Mouse (Mus musculus): ENCODE results near the gene H1fx. TPM values are rescaled to one million over a fixed set of nuclear protein-coding genes. Genes with fewer than 3 reads are reported as not detected.
A peak's percentile ranks its signal among the peaks of the same experiment; 100 is the strongest.
"Not testable (repeated sequence)": the region's sequence is repeated elsewhere in the genome, so short reads cannot be mapped to it uniquely, and the experiment has no call there.

H1fx gene
- polyA plus RNA-seq (2015; fragmentation: Nextera tagmentation; extraction: Ambion mirVana) = 41.6 and 45.5 TPM in 2 replicates

- H3K4me2 ChIP-seq (replicated peaks) = peak within 1 kb of the TSS; percentile 76
- no peaks in the 10 kb centered on the region for H3K9me3 ChIP-seq (replicated peaks)
- no peaks in the 10 kb centered on the region for H3K27me3 ChIP-seq
- H3K9ac ChIP-seq = peak within 1 kb of the TSS; percentile 76
- peaks cover 21% of the 10 kb centered on the region for H3K4me1 ChIP-seq
- peak within 1 kb of the TSS; percentile 90 for H3K27ac ChIP-seq (replicated peaks)
- peak within 1 kb of the TSS; percentile 88 for H3K4me3 ChIP-seq (replicated peaks)
- peak; percentile 87 for ATAC-seq (ENCODE audit: insufficient number of reproducible peaks, low FRiP score, low TSS enrichment, low read depth)
- 0% methylated on average over 54 of the region's 55 CpGs for WGBS
- H3K36me3 ChIP-seq = peaks cover 20% of the 10 kb centered on the region
Measured at GRCm38 (mm10) chr6:87981547-87982256, at the start of gene H1fx. H1fx (minus strand) TSS chr6:87981637.

GRCm38 (mm10) chr6:88030432-88030831 lies 49.0 kb upstream of the H1fx start:
- WGBS = 96% methylated on average over 2 of the region's 2 CpGs

GRCm38 (mm10) chr6:88027390-88027789 lies 46.0 kb upstream of the H1fx start:
- H3K27ac ChIP-seq (replicated peaks) = no peak overlapping the region
- H3K27me3 ChIP-seq = no peaks in the 10 kb centered on the region
- no peak overlapping the region for H3K4me3 ChIP-seq (replicated peaks)
- ATAC-seq (ENCODE audit: insufficient number of reproducible peaks, low FRiP score, low TSS enrichment, low read depth) = no peak
- no peak overlapping the region for H3K4me2 ChIP-seq (replicated peaks)
- H3K4me1 ChIP-seq = no peaks in the 10 kb centered on the region
- H3K36me3 ChIP-seq = peaks cover 18% of the 10 kb centered on the region; the same call in 1 of the 2 replicates
- WGBS = 74% methylated on average over 5 of the region's 5 CpGs
- no peak overlapping the region for H3K9ac ChIP-seq
- H3K9me3 ChIP-seq (replicated peaks) = no peaks in the 10 kb centered on the region

More at GRCm38 (mm10) chr6:88030432-88030831, 49.0 kb upstream of the H1fx start:
- Histone ChIP-seq H3K27ac (replicated peaks) (no peak overlapping the region), H3K27me3 (no peaks in the 10 kb centered on the region), H3K4me3 (replicated peaks) (no peak overlapping the region), H3K4me1 (no peaks in the 10 kb centered on the region), H3K4me2 (replicated peaks) (no peak overlapping the region), H3K9me3 (replicated peaks) (no peaks in the 10 kb centered on the region), H3K9ac (no peak overlapping the region), H3K36me3 (peaks cover 18% of the 10 kb centered on the region; the same call in 1 of the 2 replicates)
- no peak for ATAC-seq (ENCODE audit: insufficient number of reproducible peaks, low FRiP score, low TSS enrichment, low read depth)

GRCm38 (mm10) chr6:88023316-88023890 lies 42.0 kb upstream of the H1fx start:
- Histone ChIP-seq H3K4me2 (replicated peaks) (no peak overlapping the region), H3K36me3 (0 out of 2 replicates have a peak, but pooled peaks cover 8% of the 10 kb centered on the region), H3K9ac (no peak overlapping the region), H3K4me3 (replicated peaks) (no peak overlapping the region), H3K27me3 (no peaks in the 10 kb centered on the region), H3K4me1 (peaks cover 13% of the 10 kb centered on the region), H3K27ac (replicated peaks) (no peak overlapping the region), H3K9me3 (replicated peaks) (no peaks in the 10 kb centered on the region)
- WGBS = 95% methylated on average over 10 of the region's 10 CpGs
- no peak for ATAC-seq (ENCODE audit: insufficient number of reproducible peaks, low FRiP score, low TSS enrichment, low read depth)

- WGBS = 32% methylated on average over 2 of the region's 2 CpGs
- Histone ChIP-seq H3K9ac (no peak overlapping the region), H3K27me3 (no peaks in the 10 kb centered on the region), H3K4me1 (peaks cover 24% of the 10 kb centered on the region), H3K36me3 (0 out of 2 replicates have a peak, but pooled peaks cover 3% of the 10 kb centered on the region), H3K9me3 (replicated peaks) (no peaks in the 10 kb centered on the region), H3K4me3 (replicated peaks) (no peak overlapping the region), H3K27ac (replicated peaks) (no peak overlapping the region), H3K4me2 (replicated peaks) (no peak overlapping the region)
- no peak for ATAC-seq (ENCODE audit: insufficient number of reproducible peaks, low FRiP score, low TSS enrichment, low read depth)
Measured at GRCm38 (mm10) chr6:88019154-88019553, 37.7 kb upstream of the H1fx start.

GRCm38 (mm10) chr6:88017821-88018220 lies 36.4 kb upstream of the H1fx start:
- H3K4me2 ChIP-seq (replicated peaks) = no peak overlapping the region
- no peak for ATAC-seq (ENCODE audit: insufficient number of reproducible peaks, low FRiP score, low TSS enrichment, low read depth)
- 40% methylated on average over 4 of the region's 4 CpGs for WGBS
- 0 out of 2 replicates have a peak, but pooled peaks cover 8% of the 10 kb centered on the region for H3K36me3 ChIP-seq
- H3K27me3 ChIP-seq = no peaks in the 10 kb centered on the region
- no peaks in the 10 kb centered on the region for H3K9me3 ChIP-seq (replicated peaks)
- H3K9ac ChIP-seq = no peak overlapping the region
- no peak overlapping the region; the same call in 1 of the 2 replicates for H3K27ac ChIP-seq (replicated peaks)
- peaks cover 24% of the 10 kb centered on the region for H3K4me1 ChIP-seq
- H3K4me3 ChIP-seq (replicated peaks) = no peak overlapping the region

GRCm38 (mm10) chr6:88015797-88016196 lies 34.4 kb upstream of the H1fx start:
- Histone ChIP-seq H3K9ac (no peak overlapping the region), H3K27me3 (no peaks in the 10 kb centered on the region), H3K4me2 (replicated peaks) (no peak overlapping the region), H3K4me3 (replicated peaks) (no peak overlapping the region), H3K9me3 (replicated peaks) (no peaks in the 10 kb centered on the region), H3K27ac (replicated peaks) (no peak overlapping the region), H3K36me3 (peaks cover 20% of the 10 kb centered on the region), H3K4me1 (peaks cover 24% of the 10 kb centered on the region)
- 70% methylated on average over 2 of the region's 2 CpGs for WGBS
- no peak for ATAC-seq (ENCODE audit: insufficient number of reproducible peaks, low FRiP score, low TSS enrichment, low read depth)

- no peak for ATAC-seq (ENCODE audit: insufficient number of reproducible peaks, low FRiP score, low TSS enrichment, low read depth)
- H3K36me3 ChIP-seq = peaks cover 37% of the 10 kb centered on the region
- no peaks in the 10 kb centered on the region for H3K27me3 ChIP-seq
- H3K4me1 ChIP-seq = peaks cover 11% of the 10 kb centered on the region
- no peak overlapping the region for H3K9ac ChIP-seq
- no peaks in the 10 kb centered on the region for H3K9me3 ChIP-seq (replicated peaks)
- H3K4me2 ChIP-seq (replicated peaks) = no peak overlapping the region
- WGBS = 71% methylated on average over 4 of the region's 4 CpGs
- H3K4me3 ChIP-seq (replicated peaks) = no peak overlapping the region
- H3K27ac ChIP-seq (replicated peaks) = no peak overlapping the region
Measured at GRCm38 (mm10) chr6:88013456-88013855, 32.0 kb upstream of the H1fx start.

- peaks cover 44% of the 10 kb centered on the region for H3K36me3 ChIP-seq
- no peak for ATAC-seq (ENCODE audit: insufficient number of reproducible peaks, low FRiP score, low TSS enrichment, low read depth)
- no peak overlapping the region for H3K4me3 ChIP-seq (replicated peaks)
- 0 out of 2 replicates have a peak, but pooled peaks cover 4% of the 10 kb centered on the region for H3K4me1 ChIP-seq
- H3K4me2 ChIP-seq (replicated peaks) = no peak overlapping the region
- no peak overlapping the region for H3K9ac ChIP-seq
- H3K9me3 ChIP-seq (replicated peaks) = no peaks in the 10 kb centered on the region
- no peaks in the 10 kb centered on the region for H3K27me3 ChIP-seq
- WGBS = 69% methylated on average over 2 of the region's 2 CpGs
- H3K27ac ChIP-seq (replicated peaks) = no peak overlapping the region
Measured at GRCm38 (mm10) chr6:88012601-88013000, 31.2 kb upstream of the H1fx start.

- H3K36me3 ChIP-seq = peaks cover 59% of the 10 kb centered on the region
- 77% methylated on average over 1 of the region's 1 CpGs for WGBS
- H3K4me3 ChIP-seq (replicated peaks); H3K27me3 ChIP-seq; H3K27ac ChIP-seq (replicated peaks); H3K4me1 ChIP-seq; H3K4me2 ChIP-seq (replicated peaks); H3K9ac ChIP-seq; H3K9me3 ChIP-seq (replicated peaks); ATAC-seq (ENCODE audit: insufficient number of reproducible peaks, low FRiP score, low TSS enrichment, low read depth): not testable (repeated sequence)
Measured at GRCm38 (mm10) chr6:88011106-88011505, 29.7 kb upstream of the H1fx start.

- Histone ChIP-seq H3K4me1 (no peaks in the 10 kb centered on the region), H3K9me3 (replicated peaks) (no peaks in the 10 kb centered on the region), H3K4me3 (replicated peaks) (no peak overlapping the region), H3K36me3 (peaks cover 65% of the 10 kb centered on the region), H3K9ac (no peak overlapping the region), H3K27ac (replicated peaks) (no peak overlapping the region), H3K27me3 (no peaks in the 10 kb centered on the region), H3K4me2 (replicated peaks) (no peak overlapping the region)
- no peak for ATAC-seq (ENCODE audit: insufficient number of reproducible peaks, low FRiP score, low TSS enrichment, low read depth)
- 89% methylated on average over 4 of the region's 4 CpGs for WGBS
Measured at GRCm38 (mm10) chr6:88009209-88009608, 27.8 kb upstream of the H1fx start.

Data from embryonic facial prominence, embryonic 15.5 days (tissue).